Mouse (Mus musculus) MEL (cell line): ENCODE data around the gene Krtap19-1. TPM values are rescaled to one million over a fixed set of nuclear protein-coding genes. Genes with fewer than 3 reads are reported as not detected.
A peak's percentile ranks its signal among the peaks of the same experiment; 100 is the strongest.

Experiments
- DNase-seq: peaks from one replicate; pipeline ENCODE4 v3.0.0; 2011; ENCODE audit warnings: low read depth, low spot score
- H3K27ac ChIP-seq: 2 replicates; pipeline ENCODE4 v1.5.1; 2012; ENCODE audit warnings: low read depth, mild to moderate bottlenecking, control low read depth, low read length, moderate library complexity; ENCODE audit not compliant: control insufficient read depth
- H3K27me3 ChIP-seq, 2 experiments: fragments of 150-350 bp in 1 of 2; sonication (generic) in 1 of 2; 2 replicates each; pipeline ENCODE4 v1.6.1; 2012; ENCODE audit warnings: low read length in 2 of 2, mild to moderate bottlenecking in 2 of 2, improper control_type of control experiment in 1 of 2, moderate library complexity in 1 of 2; ENCODE audit not compliant: insufficient read depth in 2 of 2, control insufficient read depth in 1 of 2
- H3K36me3 ChIP-seq, 2 experiments: 2 replicates each; pipeline ENCODE4 v1.6.1; 2012 to 2014; ENCODE audit warnings: low read length in 2 of 2, improper control_type of control experiment in 1 of 2, inconsistent platforms in 1 of 2, mild to moderate bottlenecking in 1 of 2; ENCODE audit not compliant: insufficient read depth in 2 of 2, control insufficient read depth in 1 of 2
- H3K4me1 ChIP-seq, 2 experiments: fragments of 150-350 bp in 1 of 2; sonication (generic) in 1 of 2; 2 replicates each; pipeline ENCODE4 v1.6.1; 2012; ENCODE audit warnings: low read length in 2 of 2, improper control_type of control experiment in 1 of 2, mild to moderate bottlenecking in 1 of 2; ENCODE audit not compliant: insufficient read depth in 2 of 2, control insufficient read depth in 1 of 2
- H3K4me3 ChIP-seq, 2 experiments: fragments of 150-350 bp in 1 of 2; sonication (generic) in 1 of 2; 2 replicates each; pipeline ENCODE4 v1.5.1; 2012; ENCODE audit warnings: low read depth in 2 of 2, low read length in 2 of 2, mild to moderate bottlenecking in 2 of 2, moderate library complexity in 2 of 2, control low read depth in 1 of 2, improper control_type of control experiment in 1 of 2; ENCODE audit not compliant: control insufficient read depth in 1 of 2, insufficient read depth in 1 of 2
- H3K79me2 ChIP-seq: 2 replicates; pipeline ENCODE4 v1.6.1; 2012; ENCODE audit warnings: mild to moderate bottlenecking, low read length, moderate library complexity; ENCODE audit not compliant: control insufficient read depth, poor library complexity, insufficient read depth
- H3K9ac ChIP-seq: 2 replicates; pipeline ENCODE4 v1.6.1; 2012; ENCODE audit warnings: low read depth, mild to moderate bottlenecking, control low read depth, low read length, moderate library complexity; ENCODE audit not compliant: control insufficient read depth, poor library complexity, severe bottlenecking
- H3K9me3 ChIP-seq: fragments of 150-350 bp; sonication (generic); replicated peaks from 2 replicates; pipeline ENCODE4 v1.6.1; 2012; ENCODE audit warnings: mild to moderate bottlenecking, low read length, improper control_type of control experiment, moderate library complexity; ENCODE audit not compliant: insufficient read depth
- CHD1 ChIP-seq: IDR thresholded peaks from 2 replicates; pipeline ENCODE4 v1.6.1; 2012; ENCODE audit warnings: low read depth, mild to moderate bottlenecking, inconsistent platforms, low read length, improper control_type of control experiment
- CTCF ChIP-seq, 3 experiments: IDR thresholded peaks in 2 of 3; conservative IDR thresholded peaks in 1 of 3; 2 replicates each; pipeline ENCODE4 v1.5.1; 2011 to 2012; ENCODE audit warnings: low read length in 3 of 3, low read depth in 2 of 3, mild to moderate bottlenecking in 2 of 3, improper control_type of control experiment in 1 of 3, inconsistent platforms in 1 of 3, mixed read lengths in 1 of 3, moderate library complexity in 1 of 3; ENCODE audit not compliant: control insufficient read depth in 1 of 3, insufficient read depth in 1 of 3, poor library complexity in 1 of 3, severe bottlenecking in 1 of 3
- EP300 ChIP-seq, 2 experiments: IDR thresholded peaks; 2 replicates each; pipeline ENCODE4 v1.6.1; 2011; ENCODE audit warnings: improper control_type of control experiment in 2 of 2, low read length in 2 of 2, low read depth in 1 of 2, mild to moderate bottlenecking in 1 of 2
- ETS1 ChIP-seq: IDR thresholded peaks from 2 replicates; pipeline ENCODE4 v1.6.1; 2012; ENCODE audit warnings: low read depth, mild to moderate bottlenecking, inconsistent platforms, low read length, improper control_type of control experiment, moderate library complexity
- HCFC1 ChIP-seq: IDR thresholded peaks from 2 replicates; pipeline ENCODE4 v1.6.1; 2012; ENCODE audit warnings: low read depth, mild to moderate bottlenecking, inconsistent platforms, low read length, improper control_type of control experiment, moderate library complexity
- MAFK ChIP-seq: IDR thresholded peaks from 2 replicates; pipeline ENCODE4 v1.6.1; 2011; ENCODE audit warnings: low read depth, mild to moderate bottlenecking, low read length, improper control_type of control experiment, borderline replicate concordance
- MAZ ChIP-seq: IDR thresholded peaks from 2 replicates; pipeline ENCODE4 v1.6.1; 2012; ENCODE audit warnings: low read depth, mild to moderate bottlenecking, inconsistent platforms, low read length, improper control_type of control experiment
- MEF2A ChIP-seq: IDR thresholded peaks from 2 replicates; pipeline ENCODE4 v1.6.1; 2014; ENCODE audit warnings: low read depth, mild to moderate bottlenecking, inconsistent platforms, low read length, improper control_type of control experiment; ENCODE audit not compliant: poor library complexity, insufficient replicate concordance, severe bottlenecking; ENCODE audit errors: extremely low read depth
- MXI1 ChIP-seq: IDR thresholded peaks from 2 replicates; pipeline ENCODE4 v1.6.1; 2011; ENCODE audit warnings: mild to moderate bottlenecking, low read depth, low read length, improper control_type of control experiment
- MYB ChIP-seq: IDR thresholded peaks from 2 replicates; pipeline ENCODE4 v1.6.1; 2011; ENCODE audit warnings: mild to moderate bottlenecking, low read depth, low read length, improper control_type of control experiment
- RAD21 ChIP-seq: IDR thresholded peaks from 2 replicates; pipeline ENCODE4 v1.6.1; 2011; ENCODE audit warnings: mild to moderate bottlenecking, low read depth, low read length, improper control_type of control experiment
- RCOR1 ChIP-seq: IDR thresholded peaks from 2 replicates; pipeline ENCODE4 v1.6.1; 2012; ENCODE audit warnings: low read depth, mild to moderate bottlenecking, inconsistent platforms, low read length, improper control_type of control experiment
- SMC3 ChIP-seq: IDR thresholded peaks from 2 replicates; pipeline ENCODE4 v1.6.1; 2011; ENCODE audit warnings: low read depth, low read length, improper control_type of control experiment
- TAL1 ChIP-seq: IDR thresholded peaks from 2 replicates; pipeline ENCODE4 v1.6.1; 2012; ENCODE audit warnings: mild to moderate bottlenecking, inconsistent platforms, low read length, moderate library complexity, mixed read lengths
- TBP ChIP-seq: IDR thresholded peaks from 2 replicates; pipeline ENCODE4 v1.8.0; 2011; ENCODE audit warnings: low read depth, low read length, improper control_type of control experiment
- USF2 ChIP-seq, 2 experiments: IDR thresholded peaks; 2 replicates each; pipeline ENCODE4 v1.6.1; 2011 to 2012; ENCODE audit warnings: improper control_type of control experiment in 2 of 2, low read length in 2 of 2, borderline replicate concordance in 1 of 2, inconsistent platforms in 1 of 2, low read depth in 1 of 2, mild to moderate bottlenecking in 1 of 2; ENCODE audit not compliant: insufficient read depth in 1 of 2
- ZC3H11A ChIP-seq: IDR thresholded peaks from 2 replicates; pipeline ENCODE4 v1.6.1; 2012; ENCODE audit warnings: low read depth, mild to moderate bottlenecking, inconsistent platforms, low read length, improper control_type of control experiment
- ZKSCAN1 ChIP-seq: IDR thresholded peaks from 2 replicates; pipeline ENCODE4 v1.6.1; 2012; ENCODE audit warnings: low read depth, mild to moderate bottlenecking, inconsistent platforms, low read length, improper control_type of control experiment, moderate library complexity
- ZMIZ1 ChIP-seq: IDR thresholded peaks from 2 replicates; pipeline ENCODE4 v1.6.1; 2012; ENCODE audit warnings: low read depth, mild to moderate bottlenecking, inconsistent platforms, low read length, improper control_type of control experiment, moderate library complexity
- polyA plus RNA-seq, 2 experiments: library from polyadenylated mRNA; stranded (reverse) in 1 of 2; unstranded in 1 of 2; fragments of >175 nt in 1 of 2; fragments of >200 nt in 1 of 2; gene quantifications; 2 replicates each; pipeline versions ENCODE4 v1.2.1 to v1.2.4; 2012; ENCODE audit warnings: low replicate concordance in 2 of 2, low read depth in 1 of 2; ENCODE audit not compliant: insufficient read length in 2 of 2, insufficient read depth in 1 of 2, missing spikeins in 1 of 2
- total RNA-seq: library from RNA; depleted of rRNA; stranded (reverse); fragments of 300-350 nt; gene quantifications from 2 replicates; pipeline ENCODE4 v1.2.3, GENCODE M21; 2012

Krtap19-1 gene
- total and polyA plus RNA-seq, 3 experiments, result not detected

- H3K36me3 ChIP-seq, result no peaks in the 10 kb centered on the region
- no peaks in the 10 kb centered on the region for H3K27me3 ChIP-seq
- no peak overlapping the region for H3K9ac ChIP-seq
- peak; percentile 36 for DNase-seq
- no peaks in the 10 kb centered on the region for H3K79me2 ChIP-seq
- H3K9me3 ChIP-seq, result no peaks in the 10 kb centered on the region
- peak; percentile 50 to 64 (median 55) for TF ChIP-seq CTCF (IDR thresholded peaks at IDR 0.05 in 2 of 3, conservative IDR thresholded peaks at IDR 0.05 in 1 of 3; ENCODE audit: control insufficient read depth in 1 of 3, insufficient read depth in 1 of 3, low read depth in 2 of 3, low read length in 3 of 3, poor library complexity in 1 of 3, severe bottlenecking in 1 of 3)
- peak; percentile 24; the same call in 1 of the 2 replicates for TF ChIP-seq RAD21
- TF ChIP-seq ZKSCAN1, result no peak
- TF ChIP-seq SMC3, result peak; percentile 66
- 0 out of 2 replicates have a peak, but pooled peaks have one; percentile 25 for TF ChIP-seq ZC3H11A
- TF ChIP-seq HCFC1, result no peak
- H3K4me3 ChIP-seq, result no peak overlapping the region
- H3K27ac ChIP-seq, result no peak overlapping the region
- no peaks in the 10 kb centered on the region for H3K4me1 ChIP-seq
These were observed 17.8 kb downstream of the Krtap19-1 start for GRCm38 (mm10) chr16:88851450-88851849.

- H3K79me2 ChIP-seq, result no peaks in the 10 kb centered on the region
- no peak overlapping the region for H3K4me3 ChIP-seq
- H3K36me3 ChIP-seq, result no peaks in the 10 kb centered on the region
- no peak for DNase-seq
- no peaks in the 10 kb centered on the region for H3K27me3 ChIP-seq
- no peaks in the 10 kb centered on the region for H3K9me3 ChIP-seq
- no peaks in the 10 kb centered on the region for H3K4me1 ChIP-seq
- TF ChIP-seq EP300 (IDR thresholded peaks at IDR 0.05; ENCODE audit: low read depth in 1 of 2, low read length in 2 of 2), result no peak
- no peak for TF ChIP-seq MAZ
- TF ChIP-seq ETS1, result no peak
- TF ChIP-seq MAFK, result no peak
- no peak for TF ChIP-seq MEF2A
- TF ChIP-seq USF2 (IDR thresholded peaks at IDR 0.05; ENCODE audit: borderline replicate concordance in 1 of 2, insufficient read depth in 1 of 2, low read depth in 1 of 2, low read length in 2 of 2), result no peak
- TF ChIP-seq ZKSCAN1, result no peak
- no peak for TF ChIP-seq CHD1
- TF ChIP-seq MYB, result no peak
- no peak for TF ChIP-seq RCOR1
- TF ChIP-seq MXI1, result no peak
- TF ChIP-seq TAL1, result no peak
- TF ChIP-seq ZMIZ1, result no peak
- no peak for TF ChIP-seq HCFC1
- no peak for TF ChIP-seq TBP
- H3K27ac ChIP-seq, result no peak overlapping the region
- no peak overlapping the region for H3K9ac ChIP-seq
These were observed 20.7 kb downstream of the Krtap19-1 start for GRCm38 (mm10) chr16:88848558-88848957.
